Mouse (Mus musculus): ENCODE data around the gene Eomes.
A peak's percentile ranks its signal among the peaks of the same experiment; 100 is the strongest.

The Eomes gene

DNA sequence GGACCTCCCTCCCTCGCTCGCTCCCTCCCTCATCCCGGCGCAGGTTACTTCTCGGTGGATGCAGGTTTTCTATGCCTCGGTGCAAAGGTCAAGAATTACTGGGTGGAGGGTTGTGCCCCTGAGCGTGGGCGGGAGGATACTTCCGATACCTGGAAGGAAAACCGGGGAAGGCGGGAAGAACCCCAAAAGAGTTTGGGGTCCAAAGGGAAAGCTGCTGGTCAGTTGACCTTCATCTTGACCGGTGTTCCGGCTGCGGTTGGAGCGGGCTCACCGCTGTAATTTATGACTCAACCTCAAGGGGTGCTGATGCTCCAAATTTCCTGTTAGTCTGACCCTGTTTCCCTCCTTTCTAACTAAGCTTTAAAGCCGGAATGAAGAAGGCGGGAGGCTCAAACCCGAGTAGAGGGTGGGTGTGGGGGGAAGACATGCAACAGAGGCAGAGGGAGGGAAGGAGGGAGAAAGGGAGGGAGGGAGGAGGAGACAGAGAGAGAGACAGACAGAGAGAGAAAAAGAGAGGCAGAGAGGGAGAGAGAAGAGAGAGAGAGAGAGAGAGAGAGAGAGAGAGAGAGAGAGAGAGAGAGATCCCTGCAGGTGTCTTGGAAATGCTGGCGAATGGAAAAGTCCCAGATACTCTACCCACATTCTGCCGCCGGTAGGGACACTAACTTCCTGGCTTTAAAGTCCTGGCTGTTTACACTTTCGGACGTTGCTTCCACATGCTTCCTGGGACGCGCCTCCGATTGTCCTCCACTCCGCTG is 10.3 kb downstream of the Eomes start:
- peak; percentile 65 for DNase-seq (ENCODE audit: low spot score)

GRCm38 (mm10) chr9:118488896-118489578 is 11.0 kb downstream of the Eomes start:
- DNase-seq (ENCODE audit: low spot score), result peak; percentile 38

DNA sequence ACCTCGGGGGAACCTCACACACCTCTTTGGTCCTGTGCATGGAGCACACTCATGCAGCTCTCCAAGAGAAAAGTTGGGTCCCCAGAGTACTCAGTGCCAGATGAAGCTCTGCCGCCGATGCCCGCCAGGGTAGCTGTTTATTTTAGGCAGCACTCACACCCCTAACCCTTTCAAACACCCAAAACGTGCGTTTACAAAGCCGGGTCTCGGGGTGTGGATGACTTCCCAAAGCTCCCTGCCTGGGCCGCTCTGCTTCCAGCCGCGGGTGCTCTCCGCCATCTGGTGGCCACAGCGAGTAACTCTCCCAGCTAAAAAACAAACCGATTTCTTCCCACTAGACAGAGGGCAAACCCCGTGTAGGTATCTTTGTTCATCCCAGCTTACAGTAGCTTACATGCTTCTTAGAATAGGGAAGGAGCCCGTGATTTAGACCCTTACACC is 11.6 kb downstream of the Eomes start:
- DNase-seq (ENCODE audit: low spot score), result peak; percentile 85

DNA sequence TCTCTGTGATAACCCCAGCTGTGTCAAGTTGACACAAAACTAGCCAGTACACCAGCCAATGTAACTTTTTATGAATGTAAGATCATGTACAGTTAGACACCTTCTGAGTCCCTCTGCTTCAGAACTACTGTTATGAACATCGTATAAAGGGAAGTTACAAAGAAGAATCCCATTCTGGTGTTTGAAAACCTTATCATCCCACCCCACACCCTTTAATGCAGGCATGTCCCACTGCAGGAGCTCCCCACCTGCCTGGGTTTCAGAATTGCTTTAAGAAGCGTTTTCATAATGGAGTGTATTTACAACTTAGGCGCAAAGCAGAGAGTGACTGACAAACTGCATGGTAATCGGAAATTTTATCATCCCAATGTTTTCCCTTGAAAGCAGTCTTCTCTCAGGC is 13.2 kb downstream of the Eomes start:
- no peak for DNase-seq (ENCODE audit: low spot score)

- DNase-seq (ENCODE audit: low spot score), result no peak
Measured at GRCm38 (mm10) chr9:118492932-118493698, 15.1 kb downstream of the Eomes start.

DNA sequence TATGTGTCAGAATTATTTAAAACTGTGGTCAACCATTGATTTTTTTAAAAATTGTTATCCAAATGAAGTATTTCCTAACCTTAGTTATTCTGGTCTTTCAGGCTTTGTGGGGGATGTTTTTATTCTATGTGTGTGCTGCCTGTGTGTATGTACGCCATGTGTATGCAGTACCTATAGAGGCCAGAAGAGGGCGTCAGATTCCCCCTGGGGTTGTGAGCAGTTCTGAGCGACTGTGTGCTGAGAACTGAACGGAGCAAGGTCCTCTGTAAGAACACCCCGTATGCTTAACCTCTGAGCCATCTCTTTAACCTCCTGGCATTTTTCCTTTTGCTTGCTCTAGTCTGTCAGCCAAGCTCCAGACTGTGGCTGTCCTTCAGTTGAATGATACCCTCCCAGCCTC is 16.1 kb downstream of the Eomes start:
- no peak for DNase-seq (ENCODE audit: low spot score)

DNA sequence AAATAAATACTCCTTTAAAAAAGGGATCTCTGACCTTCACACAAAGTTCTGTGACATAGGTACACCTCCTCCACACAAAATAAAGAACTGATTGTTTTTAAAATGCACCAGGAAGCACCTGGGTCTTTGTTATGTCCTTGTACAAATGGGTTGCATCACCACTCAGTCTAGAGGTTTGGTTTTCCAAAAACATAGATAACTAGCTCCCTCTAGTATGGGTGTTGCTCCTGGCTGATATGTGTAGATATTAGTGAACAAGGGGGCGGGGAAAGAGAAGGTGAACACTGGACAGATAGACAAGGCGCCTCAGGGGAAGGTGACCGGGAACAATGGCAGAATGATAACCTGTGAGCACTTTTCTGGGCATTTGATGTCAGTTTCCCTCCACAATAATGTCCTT is 17.9 kb downstream of the Eomes start:
- no peak for DNase-seq (ENCODE audit: low spot score)

GRCm38 (mm10) chr9:118496952-118497351 is 18.9 kb downstream of the Eomes start:
- no peak for DNase-seq (ENCODE audit: low spot score)

- DNase-seq (ENCODE audit: low spot score), result no peak
Measured at GRCm38 (mm10) chr9:118498061-118498460, 20.0 kb downstream of the Eomes start.

DNA sequence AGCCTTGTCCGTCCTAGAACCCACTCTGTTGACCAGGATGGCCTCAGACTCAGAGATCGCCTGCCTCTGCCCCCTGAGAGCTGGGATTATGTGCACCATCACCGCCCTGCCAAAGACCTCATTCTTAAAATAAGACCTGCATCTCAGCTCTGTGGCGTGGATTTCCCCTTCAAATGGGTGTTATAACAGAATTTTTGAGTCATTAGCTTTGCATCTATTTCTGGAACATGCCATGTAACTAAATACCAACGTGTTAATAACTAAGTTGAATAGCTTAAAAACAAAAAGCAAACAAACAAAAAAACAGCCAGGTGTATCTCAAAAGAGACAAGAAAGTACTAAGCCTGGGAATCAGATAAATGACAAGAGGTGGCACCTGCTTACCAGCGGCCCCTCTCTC is 23.0 kb downstream of the Eomes start:
- no peak for DNase-seq (ENCODE audit: low spot score)

- no peak for DNase-seq (ENCODE audit: low spot score)
Measured at GRCm38 (mm10) chr9:118504656-118505055, 26.6 kb downstream of the Eomes start.

- DNase-seq (ENCODE audit: low spot score), result peak; percentile 85
Measured at GRCm38 (mm10) chr9:118506020-118506403, 28.0 kb downstream of the Eomes start, which contains the start of gene Golga4. Gene Golga4, plus strand, starts transcription at chr9:118506267.

DNA sequence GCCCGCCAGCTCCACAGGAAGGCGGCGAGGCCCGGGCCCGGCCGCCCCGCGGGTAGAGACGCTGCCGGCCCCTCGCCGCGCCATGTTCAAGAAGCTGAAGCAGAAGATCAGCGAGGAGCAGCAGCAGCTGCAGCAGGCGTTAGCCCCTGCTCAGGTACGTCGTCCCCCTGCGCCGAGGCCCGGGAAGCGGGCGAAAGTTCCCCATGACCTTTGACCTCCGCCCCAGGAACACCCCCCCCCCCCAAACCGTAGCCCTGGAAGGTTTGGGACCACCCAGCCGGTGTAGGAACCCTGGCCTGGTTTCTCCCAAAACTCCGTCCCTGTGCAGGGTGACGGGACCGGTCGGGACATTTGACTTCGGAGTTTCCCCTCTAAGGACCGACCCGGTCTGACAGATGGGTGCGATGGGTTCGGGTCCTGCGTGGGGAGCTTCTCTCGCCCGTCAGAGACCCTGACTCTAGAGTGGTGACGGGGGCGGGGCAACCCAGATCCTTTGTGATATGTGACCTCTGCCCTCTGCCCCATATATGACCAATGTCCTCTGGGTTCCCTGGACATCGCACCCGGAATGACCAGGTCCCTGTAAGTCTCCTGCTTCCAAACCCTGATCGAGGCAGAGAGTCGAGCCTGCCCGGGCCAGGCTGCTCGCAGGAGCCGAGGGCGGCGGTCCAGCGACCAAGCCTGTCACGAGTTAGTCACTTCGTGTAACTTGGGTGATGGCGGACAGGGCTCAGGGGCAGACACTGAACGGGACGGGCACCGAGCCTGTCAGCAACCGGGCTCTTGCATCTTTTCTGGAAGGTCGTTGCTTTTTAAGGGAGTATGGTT is 28.6 kb downstream of the Eomes start:
- peak; percentile 37 for DNase-seq (ENCODE audit: low spot score)

DNA sequence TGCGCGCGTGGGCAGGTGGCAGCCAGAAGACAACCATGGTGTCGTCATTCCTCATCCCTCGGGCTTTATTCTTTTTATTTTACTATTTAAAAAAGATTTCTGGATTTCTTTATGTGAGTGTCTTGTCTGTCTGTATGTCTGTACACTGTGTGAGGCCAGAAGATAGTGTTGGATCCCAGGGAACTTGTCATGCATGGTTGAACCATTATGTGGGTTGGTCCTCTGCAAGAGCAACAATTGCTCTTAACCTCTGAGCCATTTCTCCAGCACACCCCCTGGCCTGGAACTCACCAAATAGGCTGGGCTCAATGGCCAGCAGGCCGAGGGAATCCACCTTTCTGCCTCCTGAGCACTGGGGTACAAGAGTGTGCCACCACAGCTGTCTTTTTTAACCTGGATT is 29.5 kb downstream of the Eomes start:
- DNase-seq (ENCODE audit: low spot score), result no peak

DNA sequence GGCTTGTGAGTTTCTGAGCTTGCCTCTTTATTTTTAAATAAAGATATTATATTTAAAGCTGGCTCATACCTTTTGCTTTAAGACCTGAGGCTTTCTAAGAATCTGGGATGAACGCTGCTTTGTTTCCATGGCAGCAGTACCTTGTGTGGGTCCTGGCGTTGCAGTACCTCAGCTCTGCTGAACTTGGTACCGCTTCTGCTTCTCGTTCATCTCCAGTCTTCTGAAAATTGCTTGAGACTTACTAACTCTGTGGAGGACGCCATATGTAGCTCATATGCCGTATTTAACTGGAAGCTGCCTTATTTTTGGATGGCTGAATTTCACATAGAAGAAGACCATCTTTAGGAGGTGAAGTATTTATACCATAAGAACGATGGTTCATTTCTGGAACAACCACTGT is 30.6 kb downstream of the Eomes start:
- no peak for DNase-seq (ENCODE audit: low spot score)

GRCm38 (mm10) chr9:118510941-118511690 is 33.1 kb downstream of the Eomes start:
- DNase-seq (ENCODE audit: low spot score), result no peak

- DNase-seq (ENCODE audit: low spot score), result no peak
Measured at GRCm38 (mm10) chr9:118512681-118513233, 34.7 kb downstream of the Eomes start.

GRCm38 (mm10) chr9:118515476-118515875 is 37.5 kb downstream of the Eomes start:
- DNase-seq (ENCODE audit: low spot score), result no peak

DNA sequence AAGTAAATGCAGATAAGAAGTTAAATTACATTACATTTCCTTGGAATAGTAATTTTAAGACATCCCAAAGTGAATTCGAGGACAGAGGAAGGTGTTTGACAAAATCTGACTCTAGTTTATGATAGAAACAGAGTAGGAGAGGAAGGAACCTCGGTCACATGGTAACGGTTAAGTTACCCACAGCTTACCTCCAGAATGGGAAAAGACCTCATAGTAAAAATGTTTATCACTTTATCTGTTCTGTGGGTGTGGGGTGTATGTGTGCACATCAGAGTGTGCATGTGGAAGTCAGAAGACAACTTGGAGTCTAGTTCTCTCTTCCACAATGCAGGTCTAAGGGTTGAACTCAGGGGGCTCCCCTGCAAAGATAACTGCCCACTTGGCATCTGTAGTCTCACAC is 38.1 kb downstream of the Eomes start:
- DNase-seq (ENCODE audit: low spot score), result no peak

GRCm38 (mm10) chr9:118517619-118518018 is 39.6 kb downstream of the Eomes start:
- no peak for DNase-seq (ENCODE audit: low spot score)

DNA sequence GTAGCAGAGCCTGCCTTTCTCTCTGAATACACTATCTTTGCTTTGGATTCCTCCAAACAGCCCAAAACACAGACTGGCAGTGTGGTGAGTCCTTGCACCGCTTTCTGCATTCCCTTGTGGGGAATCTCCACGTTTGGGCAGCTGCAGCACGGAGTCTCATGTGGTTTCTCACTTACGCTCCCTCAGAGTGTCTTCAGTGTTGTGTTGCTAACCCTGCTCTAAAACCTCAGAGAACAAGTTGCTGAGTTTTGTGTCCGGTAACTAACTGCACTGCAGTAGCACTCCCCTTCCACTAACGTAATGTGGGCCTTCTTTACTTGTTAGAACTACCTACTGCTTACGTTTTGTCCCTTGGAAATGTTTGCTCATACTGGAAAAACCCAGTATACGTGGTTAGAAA is 41.1 kb downstream of the Eomes start:
- DNase-seq (ENCODE audit: low spot score), result no peak
